Mouse (Mus musculus) spleen, adult 2 months (tissue): ENCODE results near the gene Peli2.

Experiments
- CTCF ChIP-seq: fragments of 200-500 bp; IDR thresholded peaks from 2 replicates; pipeline ENCODE4 v1.5.1; 2011; ENCODE audit warnings: mild to moderate bottlenecking, inconsistent platforms; ENCODE audit not compliant: insufficient read depth, insufficient read length, insufficient replicate concordance; ENCODE audit errors: extremely low read depth
- POLR2A ChIP-seq: fragments of 200-500 bp; IDR thresholded peaks from 2 replicates; pipeline ENCODE4 v1.6.1; 2011; ENCODE audit warnings: low read depth, low read length, inconsistent platforms

GRCm38 (mm10) chr14:48091160-48091559, 29.5 kb upstream of the Peli2 start:
- no peak for TF ChIP-seq CTCF
- no peak for TF ChIP-seq POLR2A
